Mouse (Mus musculus) intestine, postnatal 0 days (tissue): ENCODE results near the gene Fgd5. TPM values are rescaled to one million over a fixed set of nuclear protein-coding genes. Genes with fewer than 3 reads are reported as not detected.

Source experiments
- ATAC-seq: fragments of 200-750 bp; cut with Nextera tagmentation; 2 replicates; pipeline ENCODE4 v1.8.0; 2017; ENCODE audit warnings: mild to moderate bottlenecking, moderate TSS enrichment, moderate library complexity
- H3K27ac ChIP-seq: fragments of 300-500 bp; sonication (generic); 2 replicates; pipeline ENCODE4 v1.5.1; 2014; ENCODE audit warnings: mild to moderate bottlenecking, low read depth, low read length, moderate library complexity
- H3K27me3 ChIP-seq: fragments of 300-500 bp; sonication (generic); replicated peaks from 2 replicates; pipeline ENCODE4 v1.6.1; 2014; ENCODE audit warnings: low read length, mixed read lengths; ENCODE audit not compliant: control insufficient read depth, insufficient read depth
- H3K36me3 ChIP-seq: fragments of 300-500 bp; sonication (generic); 2 replicates; pipeline ENCODE4 v1.6.1; 2014; ENCODE audit warnings: mild to moderate bottlenecking, moderate library complexity; ENCODE audit not compliant: control insufficient read depth, insufficient read depth
- H3K4me1 ChIP-seq: fragments of 300-500 bp; sonication (generic); replicated peaks from 2 replicates; pipeline ENCODE4 v1.6.1; 2014; ENCODE audit warnings: antibody characterized with exemption, low read length, mixed read lengths; ENCODE audit not compliant: control insufficient read depth, insufficient read depth
- H3K4me2 ChIP-seq: fragments of 300-500 bp; sonication (generic); replicated peaks from 2 replicates; pipeline ENCODE4 v1.6.1; 2014; ENCODE audit warnings: low read depth, mild to moderate bottlenecking, moderate library complexity
- H3K4me3 ChIP-seq: fragments of 300-500 bp; sonication (generic); 2 replicates; pipeline ENCODE4 v1.5.1; 2014; ENCODE audit warnings: low read depth, low read length
- H3K9ac ChIP-seq: fragments of 300-500 bp; sonication (generic); 2 replicates; pipeline ENCODE4 v1.6.1; 2014; ENCODE audit warnings: mild to moderate bottlenecking, low read depth, low read length
- H3K9me3 ChIP-seq: fragments of 300-500 bp; sonication (generic); 2 replicates; pipeline ENCODE4 v1.6.1; 2016; ENCODE audit warnings: mixed run types; ENCODE audit not compliant: control insufficient read depth
- CTCF ChIP-seq: sonication (generic); IDR thresholded peaks from 2 replicates; pipeline ENCODE4 v1.5.1; 2016; ENCODE audit warnings: low read depth, mild to moderate bottlenecking, control low read depth, antibody characterized with exemption, moderate library complexity
- WGBS: fragments of 180-500 bp; shearing (Covaris S2); extraction: QIAGEN DNeasy Blood & Tissue Kit; methylation state at CpG from one replicate; pipeline ENCODE4 v1.1.7; 2014; 5-methylcytosine and 5-hydroxymethylcytosine counted together
- polyA plus RNA-seq: library from polyadenylated mRNA; unstranded; fragments of >200 nt; fragmentation: Nextera tagmentation; extraction: Ambion mirVana; gene quantifications from 2 replicates; pipeline ENCODE4 v1.2.1, GENCODE M21; 2015

Gene Fgd5
- polyA plus RNA-seq, 1 experiment from 2014 or later: 3.3 TPM

DNA sequence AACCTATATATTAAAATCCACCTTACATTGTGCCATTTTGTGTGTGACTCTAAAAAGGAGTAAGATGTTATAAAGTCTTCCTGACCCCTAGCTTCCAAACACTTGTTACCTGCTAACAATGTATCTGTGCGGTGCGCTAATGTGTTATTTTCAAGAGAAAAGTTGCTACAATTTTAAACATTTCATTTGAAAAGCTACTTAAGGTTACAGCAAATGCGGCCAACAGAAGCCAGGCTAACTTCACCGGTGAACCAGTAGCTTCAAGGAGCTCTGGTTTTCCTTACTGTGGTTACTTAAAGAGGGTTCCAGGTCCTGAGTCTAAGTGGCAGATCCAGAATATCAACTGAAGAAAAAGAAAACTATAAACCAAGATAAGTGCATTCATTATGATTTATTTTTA lies 111.3 kb downstream of the Fgd5 start:
- Histone ChIP-seq H3K4me2 (no peak overlapping the region; the same call in 1 of the 2 replicates), H3K27me3 (no peaks in the 10 kb centered on the region), H3K27ac (no peak overlapping the region), H3K9ac (no peak overlapping the region), H3K9me3 (no peaks in the 10 kb centered on the region), H3K36me3 (no peaks in the 10 kb centered on the region), H3K4me3 (no peak overlapping the region), H3K4me1 (peaks cover 6% of the 10 kb centered on the region)
- 90% methylated on average over 4 of the region's 4 CpGs for WGBS
- TF ChIP-seq CTCF: no peak
- ATAC-seq: no peak

DNA sequence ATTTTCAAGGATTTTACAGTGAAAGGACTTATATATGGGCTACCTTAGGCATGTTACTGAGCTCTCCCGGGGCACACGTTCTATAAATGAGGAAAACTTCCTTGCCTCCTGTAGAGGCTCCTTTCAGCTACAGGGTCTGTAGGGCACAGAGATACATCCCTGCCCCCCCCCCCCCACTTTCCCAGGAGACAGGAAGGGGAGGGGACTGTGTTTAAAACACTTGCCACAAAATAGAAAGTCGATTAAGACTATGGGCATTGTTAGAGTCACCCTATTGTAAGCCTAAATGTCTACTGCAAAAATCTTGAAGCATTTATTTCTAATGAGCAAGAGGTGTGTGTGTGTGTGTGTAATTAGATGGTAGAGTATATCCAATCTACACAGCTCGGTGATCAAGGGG lies 111.8 kb downstream of the Fgd5 start:
- Histone ChIP-seq H3K9me3 (no peaks in the 10 kb centered on the region), H3K4me2 (peak overlapping the region; percentile 80), H3K4me3 (peak overlapping the region; percentile 93), H3K9ac (peak overlapping the region; percentile 100), H3K27me3 (no peaks in the 10 kb centered on the region), H3K4me1 (peaks cover 6% of the 10 kb centered on the region), H3K36me3 (no peaks in the 10 kb centered on the region), H3K27ac (peak overlapping the region; percentile 100)
- ATAC-seq: no peak
- no peak for TF ChIP-seq CTCF
- 2% methylated on average over 4 of the region's 4 CpGs for WGBS

DNA sequence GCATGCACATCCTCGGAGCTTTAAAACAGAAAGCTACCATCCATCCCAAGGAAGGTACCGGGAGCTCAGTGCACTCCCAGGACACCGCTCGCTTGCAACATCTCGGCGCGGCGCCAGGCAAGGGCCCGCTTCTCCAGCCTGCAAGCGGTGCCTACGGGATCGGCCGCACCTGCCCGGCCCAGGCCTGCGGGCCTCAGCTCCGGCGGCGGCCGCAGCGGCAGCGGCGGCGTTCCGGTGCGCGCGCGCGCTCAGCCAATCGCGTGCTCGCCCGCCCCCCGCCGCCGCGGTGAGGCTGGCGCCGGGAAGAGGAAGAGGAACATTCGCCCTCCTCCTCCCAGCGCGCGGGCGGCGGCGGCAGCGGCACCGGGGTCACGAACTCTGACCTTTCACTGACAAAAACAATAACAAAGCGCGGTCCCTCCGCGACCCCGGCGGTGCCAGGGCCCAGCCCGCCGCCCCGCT lies 112.5 kb downstream of the Fgd5 start, which contains the start of gene Nr2c2:
Nr2c2 (plus strand) TSS at position 261 of the 462 bp plus-strand sequence.
- Histone ChIP-seq H3K9ac (peak within 1 kb of the TSS; percentile 100), H3K27me3 (no peaks in the 10 kb centered on the region)

DNA sequence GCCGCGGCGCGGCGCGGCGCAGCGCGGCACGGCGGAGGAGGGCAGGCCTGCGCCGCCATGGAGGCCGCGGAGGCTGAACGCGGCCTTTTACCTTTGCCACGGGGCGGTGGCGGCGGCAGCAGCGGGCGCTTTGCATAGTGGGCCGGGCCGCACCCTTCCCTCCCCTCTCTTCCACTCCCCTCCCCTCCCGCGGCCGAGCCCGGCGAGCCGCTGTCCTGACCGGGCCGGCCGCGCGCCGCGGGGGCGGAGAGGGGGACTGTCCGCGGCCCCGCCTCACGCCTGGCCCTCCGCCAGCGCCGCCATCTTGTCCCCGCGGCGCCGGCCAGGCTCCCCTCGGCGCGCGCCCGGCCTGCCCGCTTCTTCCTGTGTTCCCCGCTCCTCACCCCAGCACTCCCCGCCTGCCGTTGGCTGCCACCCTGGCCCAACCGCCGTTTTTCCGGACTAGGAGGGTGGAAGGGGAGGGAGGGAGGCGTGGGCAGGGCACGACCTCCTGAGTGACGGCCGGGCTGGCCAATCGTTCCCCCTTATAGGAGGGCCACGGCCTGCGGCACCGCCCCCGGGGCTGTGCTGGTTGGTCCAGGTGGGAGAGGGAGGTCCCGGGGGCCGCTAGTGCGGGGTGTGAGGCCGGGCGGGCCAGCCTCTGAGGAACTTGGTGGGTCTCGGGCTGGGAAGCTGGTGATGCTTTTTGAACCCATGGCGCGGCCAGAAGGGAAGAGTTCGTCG lies 113.2 kb downstream of the Fgd5 start:
- H3K4me2 ChIP-seq: peak overlapping the region; percentile 80
- H3K27me3 ChIP-seq: no peaks in the 10 kb centered on the region
- H3K4me3 ChIP-seq: peak overlapping the region; percentile 93
- WGBS: under 1% methylated on average over 50 of the region's 81 CpGs
- ATAC-seq: peak; percentile 98
- H3K4me1 ChIP-seq: peaks cover 6% of the 10 kb centered on the region
- H3K27ac ChIP-seq: peak overlapping the region; percentile 100
- H3K9ac ChIP-seq: peak overlapping the region; percentile 100
- TF ChIP-seq CTCF: no peak
- H3K9me3 ChIP-seq: no peaks in the 10 kb centered on the region
- no peaks in the 10 kb centered on the region for H3K36me3 ChIP-seq

More for the DNA sequence above, 112.5 kb downstream of the Fgd5 start, which contains the start of gene Nr2c2:
- H3K4me3 ChIP-seq: peak within 1 kb of the TSS; percentile 93
- H3K36me3 ChIP-seq: no peaks in the 10 kb centered on the region
- H3K27ac ChIP-seq: peak within 1 kb of the TSS; percentile 100
- H3K4me2 ChIP-seq: peak within 1 kb of the TSS; percentile 80
- H3K9me3 ChIP-seq: no peaks in the 10 kb centered on the region
- under 1% methylated on average over 55 of the region's 58 CpGs for WGBS
- H3K4me1 ChIP-seq: peaks cover 6% of the 10 kb centered on the region
- no peak for TF ChIP-seq CTCF
- peak; percentile 62 for ATAC-seq

DNA sequence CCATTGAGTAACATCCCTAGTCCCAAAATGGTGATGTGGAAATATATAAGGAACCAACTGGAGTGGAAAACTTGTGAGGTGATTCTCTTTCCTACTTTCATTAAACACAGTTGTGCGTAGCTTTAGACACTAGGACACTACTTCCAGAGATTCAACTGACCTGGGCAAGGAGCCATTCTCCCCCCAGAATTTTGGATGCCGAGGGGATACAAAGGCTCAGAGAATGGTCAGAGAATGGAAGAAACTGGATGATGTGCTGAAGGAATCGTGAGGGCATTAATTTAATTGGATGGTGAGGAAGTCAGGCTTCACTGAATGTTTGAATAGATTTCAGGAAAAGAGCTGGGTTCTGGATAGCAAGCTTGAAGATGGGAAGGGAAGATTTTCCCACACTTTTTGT lies 114.1 kb downstream of the Fgd5 start:
- Histone ChIP-seq H3K27ac (peak overlapping the region; percentile 100; the same call in 1 of the 2 replicates), H3K4me2 (peak overlapping the region; percentile 80), H3K4me1 (peaks cover 6% of the 10 kb centered on the region), H3K4me3 (peak overlapping the region; percentile 93), H3K36me3 (no peaks in the 10 kb centered on the region), H3K9me3 (no peaks in the 10 kb centered on the region), H3K27me3 (no peaks in the 10 kb centered on the region), H3K9ac (peak overlapping the region; percentile 100)
- no peak for ATAC-seq
- WGBS: 31% methylated on average over 3 of the region's 3 CpGs
- TF ChIP-seq CTCF: no peak

DNA sequence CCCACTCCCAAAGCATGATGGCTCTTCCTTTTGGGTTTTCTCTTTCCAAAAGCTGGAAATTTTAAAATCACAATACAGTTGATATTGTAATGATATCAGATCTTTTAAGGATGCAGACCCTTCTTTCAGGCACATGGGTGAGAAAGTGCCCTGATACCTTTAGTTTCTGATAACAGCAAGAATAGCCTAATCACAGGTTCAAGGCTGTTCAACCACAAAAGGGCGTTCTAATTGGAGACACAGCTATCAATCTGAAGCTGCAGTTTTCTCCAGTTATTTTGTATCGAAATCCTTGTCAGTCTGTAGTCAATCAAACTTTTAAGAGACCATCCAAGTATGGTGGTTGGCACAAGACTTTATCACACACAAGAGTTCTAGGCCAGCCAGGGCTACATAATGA lies 115.2 kb downstream of the Fgd5 start:
- no peaks in the 10 kb centered on the region for H3K9me3 ChIP-seq
- ATAC-seq: no peak
- H3K4me1 ChIP-seq: peaks cover 6% of the 10 kb centered on the region
- no peaks in the 10 kb centered on the region for H3K27me3 ChIP-seq
- WGBS: 77% methylated on average over 2 of the region's 2 CpGs
- no peak for TF ChIP-seq CTCF
- no peak overlapping the region for H3K4me2 ChIP-seq
- H3K27ac ChIP-seq: no peak overlapping the region; the same call in 1 of the 2 replicates
- no peak overlapping the region for H3K4me3 ChIP-seq
- H3K36me3 ChIP-seq: no peaks in the 10 kb centered on the region
- H3K9ac ChIP-seq: no peak overlapping the region
